Mouse (Mus musculus) ZHBTc4 (cell line): Measurements from ENCODE around the gene Prepl.

ENCODE experiments used
- DNase-seq: peaks from one replicate; pipeline ENCODE4 v3.0.0-alpha.2; 2011; ENCODE audit warnings: low read depth, low spot score

The Prepl gene

GRCm38 (mm10) chr17:85071088-85071775 is 18.8 kb downstream of the Prepl start:
- no peak for DNase-seq

- DNase-seq = no peak
Observed at GRCm38 (mm10) chr17:85070658-85071057, 19.4 kb downstream of the Prepl start.

GRCm38 (mm10) chr17:85067331-85067730 is 22.7 kb downstream of the Prepl start:
- DNase-seq = no peak

GRCm38 (mm10) chr17:85063560-85063959 is 26.5 kb downstream of the Prepl start:
- DNase-seq = no peak

- no peak for DNase-seq
Observed at GRCm38 (mm10) chr17:85059136-85059535, 30.9 kb downstream of the Prepl start.

GRCm38 (mm10) chr17:85058276-85058675 is 31.8 kb downstream of the Prepl start:
- DNase-seq = no peak

- no peak for DNase-seq
Observed at GRCm38 (mm10) chr17:85048379-85048778, 41.7 kb downstream of the Prepl start.

GRCm38 (mm10) chr17:85045160-85045559 is 44.9 kb downstream of the Prepl start:
- peak; percentile 19 for DNase-seq

GRCm38 (mm10) chr17:85044466-85044865 is 45.6 kb downstream of the Prepl start:
- no peak for DNase-seq

- no peak for DNase-seq
Observed at GRCm38 (mm10) chr17:85043404-85043816, 46.6 kb downstream of the Prepl start.

GRCm38 (mm10) chr17:85042419-85042818 is 47.6 kb downstream of the Prepl start:
- no peak for DNase-seq

GRCm38 (mm10) chr17:85040913-85041312 is 49.1 kb downstream of the Prepl start:
- no peak for DNase-seq

GRCm38 (mm10) chr17:85038761-85039160 is 51.3 kb downstream of the Prepl start:
- no peak for DNase-seq

- no peak for DNase-seq
Observed at GRCm38 (mm10) chr17:85038311-85038710, 51.7 kb downstream of the Prepl start.

- DNase-seq = no peak
Observed at GRCm38 (mm10) chr17:85037855-85038254, 52.2 kb downstream of the Prepl start.

- DNase-seq = no peak
Observed at GRCm38 (mm10) chr17:85034068-85034467, 56.0 kb downstream of the Prepl start.

GRCm38 (mm10) chr17:85033087-85033486 is 57.0 kb downstream of the Prepl start:
- DNase-seq = no peak

GRCm38 (mm10) chr17:85030651-85031050 is 59.4 kb downstream of the Prepl start:
- no peak for DNase-seq

GRCm38 (mm10) chr17:85028797-85029196 is 61.2 kb downstream of the Prepl start:
- DNase-seq = no peak

- DNase-seq = no peak
Observed at GRCm38 (mm10) chr17:85028093-85028739, 61.8 kb downstream of the Prepl start, which contains the start of gene Slc3a1. Slc3a1 (plus strand) TSS chr17:85028376.

- no peak for DNase-seq
Observed at GRCm38 (mm10) chr17:85027247-85027646, 62.8 kb downstream of the Prepl start.

- DNase-seq = no peak
Observed at GRCm38 (mm10) chr17:85026436-85026835, 63.6 kb downstream of the Prepl start.

- no peak for DNase-seq
Observed at GRCm38 (mm10) chr17:85025151-85025550, 64.9 kb downstream of the Prepl start.
